Mouse (Mus musculus): ENCODE measurements around the gene Mapt.

GRCm38 (mm10) chr11:104206573-104206972 is 24.6 kb upstream of the Mapt start:
- TF ChIP-seq POLR2A (IDR thresholded peaks at IDR 0.05; ENCODE audit: insufficient read length, low read depth) = no peak
- TF ChIP-seq POLR2AphosphoS2 (IDR thresholded peaks at IDR 0.05; ENCODE audit: insufficient read length, low read depth) = no peak
- TF ChIP-seq MAX (IDR thresholded peaks at IDR 0.05; ENCODE audit: low read depth) = no peak
- TF ChIP-seq USF1 (IDR thresholded peaks at IDR 0.05; ENCODE audit: low read depth) = no peak
- TF ChIP-seq MYOD1 (IDR thresholded peaks at IDR 0.05; ENCODE audit: control insufficient read depth in 1 of 3, insufficient read length in 2 of 3, low read depth in 2 of 3) = peak in 1 of 3 experiments; percentile 59
- TF ChIP-seq REST (IDR thresholded peaks at IDR 0.05; ENCODE audit: insufficient read depth, insufficient read length) = no peak
- no peak for TF ChIP-seq CEBPB (IDR thresholded peaks at IDR 0.05; ENCODE audit: insufficient read depth, poor library complexity, severe bottlenecking)
- TF ChIP-seq MYOG (IDR thresholded peaks at IDR 0.05; ENCODE audit: control insufficient read depth in 1 of 3, insufficient read depth in 1 of 3, insufficient read length in 2 of 3, low read depth in 2 of 3) = peak in 1 of 3 experiments; percentile 55
- TF ChIP-seq TCF12 (IDR thresholded peaks at IDR 0.05; ENCODE audit: insufficient read depth, poor library complexity, severe bottlenecking) = no peak
- no peak for TF ChIP-seq E2F4 (IDR thresholded peaks at IDR 0.05; ENCODE audit: insufficient read depth)
